In the genomic region with DNA sequence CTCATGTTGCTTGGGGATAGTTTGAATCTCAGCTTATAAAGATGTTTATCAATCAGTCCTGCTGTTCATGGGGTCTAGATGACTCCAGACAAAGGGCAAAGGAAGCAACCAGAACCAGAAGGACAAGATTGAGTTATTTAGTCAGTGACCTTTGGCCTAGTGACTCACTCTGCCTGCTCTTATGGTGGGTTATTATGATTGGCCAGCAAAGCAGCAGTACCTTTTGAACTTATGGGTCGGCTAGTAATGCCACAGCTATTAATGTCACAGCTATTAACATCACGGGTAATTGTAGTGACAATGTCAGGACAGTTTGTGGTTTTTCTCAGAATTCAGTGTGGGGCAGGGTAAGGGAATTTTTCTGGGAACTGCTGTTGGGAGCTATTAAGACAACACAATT, we compare ENCODE assay signal across 23 mouse cellular contexts. TPM values are rescaled to one million over a fixed set of nuclear protein-coding genes. Genes with fewer than 3 reads are reported as not detected.
"Had no signal": no experiment of that assay in that cellular context is flagged by ENCODE, and none has a peak within 500 bp of the region (broad histone marks: within the 10 kb centered on the region; RNA-seq: fewer than 3 reads in every experiment).

No protein-coding gene starts in this region.

- H3K4me3 ChIP-seq: layer of hippocampus, adult 2 months; limb, embryonic 12.5 days; liver, embryonic 15.5 days; midbrain, embryonic 10.5 days; neural tube, embryonic 12.5 days had no signal

- H3K36me3 ChIP-seq: neural tube, embryonic 12.5 days had no signal

- H3K9ac ChIP-seq: limb, embryonic 12.5 days; liver, embryonic 15.5 days; neural tube, embryonic 12.5 days had no signal

- H3K27me3 ChIP-seq: limb, embryonic 12.5 days; liver, embryonic 15.5 days; neural tube, embryonic 12.5 days had no signal

- H3K27ac ChIP-seq: kidney, postnatal 0 days; layer of hippocampus, adult 2 months; limb, embryonic 12.5 days; liver, embryonic 15.5 days; midbrain, embryonic 10.5 days; neural tube, embryonic 12.5 days had no signal

- DNase-seq: kidney, adult 9 months; kidney, postnatal 36 days; lung, adult 2 months; lung, postnatal 4 days; midbrain, embryonic 14.5 days; spleen, adult 18-20 months; thymus, adult 18-20 months; thymus, postnatal 25 days had no signal

RNA-seq across cellular contexts. Expression of a gene that starts 8.0 kb away (rescaled TPM):
- total RNA-seq: layer of hippocampus, adult 2 months; layer of hippocampus, postnatal 10 days; left cerebral cortex, postnatal 36 days; megakaryocyte, adult 5-6 weeks; monocyte, adult 5-6 weeks; neutrophil, adult 5-6 weeks had no signal
- polyA plus RNA-seq: kidney, postnatal 0 days; limb, embryonic 12.5 days; liver, embryonic 11.5 days; liver, embryonic 15.5 days; lung, adult 2 months; lung, postnatal 0 days; midbrain, embryonic 10.5 days; midbrain, embryonic 14.5 days; neural tube, embryonic 12.5 days; stomach, embryonic 14.5 days; urinary bladder, adult 2 months had no signal
